Mouse (Mus musculus) myocyte (in vitro differentiated cells): ENCODE results near the gene Zbtb22.

ENCODE experiments used
- CEBPB ChIP-seq: IDR thresholded peaks from 2 replicates; pipeline ENCODE4 v1.6.1; 2011; ENCODE audit warnings: mild to moderate bottlenecking, moderate library complexity; ENCODE audit not compliant: poor library complexity, insufficient read depth, severe bottlenecking
- E2F4 ChIP-seq: IDR thresholded peaks from one replicate; pipeline ENCODE4 v1.6.1; 2011; ENCODE audit warnings: mild to moderate bottlenecking, control low read depth, moderate library complexity; ENCODE audit not compliant: insufficient read depth
- MAX ChIP-seq: IDR thresholded peaks from one replicate; pipeline ENCODE4 v1.6.1; 2011; ENCODE audit warnings: low read depth, mild to moderate bottlenecking, control low read depth
- MYOD1 ChIP-seq, 3 experiments: IDR thresholded peaks; one replicate each; pipeline ENCODE4 v1.6.1; 2011; ENCODE audit warnings: control low read depth in 2 of 3, low read depth in 2 of 3, mild to moderate bottlenecking in 2 of 3, moderate library complexity in 1 of 3; ENCODE audit not compliant: insufficient read length in 2 of 3, control insufficient read depth in 1 of 3
- MYOG ChIP-seq, 3 experiments: IDR thresholded peaks; one replicate each; pipeline ENCODE4 v1.6.1; 2011; ENCODE audit warnings: control low read depth in 2 of 3, low read depth in 2 of 3, mild to moderate bottlenecking in 2 of 3; ENCODE audit not compliant: insufficient read length in 2 of 3, control insufficient read depth in 1 of 3, insufficient read depth in 1 of 3
- POLR2A ChIP-seq: IDR thresholded peaks from one replicate; pipeline ENCODE4 v1.6.1; 2011; ENCODE audit warnings: low read depth, mild to moderate bottlenecking, control low read depth, moderate library complexity; ENCODE audit not compliant: insufficient read length
- POLR2AphosphoS2 ChIP-seq: IDR thresholded peaks from one replicate; pipeline ENCODE4 v1.6.1; 2011; ENCODE audit warnings: low read depth, control low read depth; ENCODE audit not compliant: insufficient read length
- REST ChIP-seq: IDR thresholded peaks from one replicate; pipeline ENCODE4 v1.6.1; 2011; ENCODE audit warnings: mild to moderate bottlenecking, control low read depth, moderate library complexity; ENCODE audit not compliant: insufficient read depth, insufficient read length
- SRF ChIP-seq: IDR thresholded peaks from one replicate; pipeline ENCODE4 v1.6.1; 2011; ENCODE audit warnings: low read depth; ENCODE audit not compliant: control insufficient read depth, insufficient read length
- TCF12 ChIP-seq: IDR thresholded peaks from one replicate; pipeline ENCODE4 v1.6.1; 2011; ENCODE audit warnings: mild to moderate bottlenecking, control low read depth; ENCODE audit not compliant: poor library complexity, insufficient read depth, severe bottlenecking
- USF1 ChIP-seq: IDR thresholded peaks from one replicate; pipeline ENCODE4 v1.6.1; 2011; ENCODE audit warnings: low read depth, mild to moderate bottlenecking, control low read depth, moderate library complexity

DNA sequence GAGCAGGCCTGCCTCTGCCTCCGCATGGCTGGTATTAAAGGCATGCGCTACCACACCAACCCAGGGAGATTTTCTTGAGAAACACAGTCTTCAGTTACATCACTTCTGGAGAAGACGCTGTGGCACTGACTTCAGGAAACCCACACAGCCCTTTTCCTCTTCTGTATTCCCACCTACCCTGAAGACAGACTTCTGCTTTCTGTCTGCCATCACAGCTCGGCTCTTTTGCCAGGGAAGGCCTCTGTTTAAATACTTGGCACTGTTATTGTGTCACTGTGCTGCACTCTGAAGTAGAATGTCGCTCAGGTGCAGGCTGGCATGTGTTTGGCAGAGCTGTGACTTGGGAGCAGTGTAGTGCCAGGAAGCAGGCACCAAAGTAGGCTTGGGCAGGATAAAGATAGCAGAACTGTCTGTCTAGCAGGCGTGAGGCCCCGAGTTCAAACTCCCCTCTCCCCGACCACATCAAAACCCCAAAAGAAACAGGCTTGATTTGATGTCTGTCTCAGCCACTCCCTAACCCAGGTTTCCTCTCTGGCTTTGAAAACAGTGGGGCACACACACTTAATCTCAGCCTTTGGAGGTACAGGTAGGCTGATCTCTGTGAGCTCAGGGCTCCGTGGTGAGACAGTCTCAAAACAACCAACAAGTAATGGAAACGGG lies 31.9 kb downstream of the Zbtb22 start:
- TF ChIP-seq POLR2AphosphoS2 (no peak), POLR2A (no peak), TCF12 (no peak), MAX (no peak), MYOG (IDR thresholded peaks at IDR 0.05; ENCODE audit: control insufficient read depth in 1 of 3, insufficient read depth in 1 of 3, insufficient read length in 2 of 3, low read depth in 2 of 3) (no peak), REST (no peak), E2F4 (no peak), MYOD1 (IDR thresholded peaks at IDR 0.05; ENCODE audit: control insufficient read depth in 1 of 3, insufficient read length in 2 of 3, low read depth in 2 of 3) (no peak), CEBPB (no peak), USF1 (no peak), SRF (no peak)
